Mouse (Mus musculus): ENCODE results near the gene Stx6. TPM values are rescaled to one million over a fixed set of nuclear protein-coding genes. Genes with fewer than 3 reads are reported as not detected.

The Stx6 gene
- polyA plus RNA-seq, 1 experiment = 26.0 TPM

DNA sequence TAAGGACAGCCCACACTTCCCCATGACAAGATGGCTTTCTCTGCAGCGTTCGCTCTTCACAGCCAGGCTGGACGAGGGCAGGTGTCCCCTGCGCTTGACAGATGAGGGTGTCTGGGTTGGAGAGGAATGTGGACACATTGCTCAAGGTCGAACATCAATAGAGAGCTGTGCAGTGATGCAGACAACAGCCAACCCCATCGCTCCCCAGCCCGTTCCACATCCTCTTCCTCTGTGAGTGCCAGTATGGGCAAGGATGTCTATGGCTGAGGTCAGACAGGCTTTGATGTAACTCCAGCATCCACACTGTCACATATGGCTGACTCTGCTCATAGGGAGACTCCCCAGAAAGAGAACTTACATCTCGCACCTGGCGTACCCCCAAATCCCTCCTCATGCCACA lies 74.9 kb downstream of the Stx6 start:
- Histone ChIP-seq H3K4me3 (no peak overlapping the region), H3K4me2 (ENCODE audit: low read depth) (peak overlapping the region; percentile 50), H3ac (ENCODE audit: control insufficient read depth, insufficient read length) (no peak overlapping the region), H3K36me3 (ENCODE audit: control insufficient read depth, insufficient read depth) (no peaks in the 10 kb centered on the region), H3K79me2 (ENCODE audit: control insufficient read depth, insufficient read depth) (no peaks in the 10 kb centered on the region), H3K27me3 (ENCODE audit: control insufficient read depth, insufficient read depth, insufficient read length) (no peaks in the 10 kb centered on the region)
- no peak for TF ChIP-seq E2F4 (IDR thresholded peaks at IDR 0.05; ENCODE audit: insufficient read depth)
- peak; percentile 4 for TF ChIP-seq POLR2A (IDR thresholded peaks at IDR 0.05; ENCODE audit: insufficient read length, low read depth)
- TF ChIP-seq SRF (IDR thresholded peaks at IDR 0.05; ENCODE audit: control insufficient read depth, insufficient read length, low read depth) = peak; percentile 8
- peak in 1 of 3 experiments; percentile 1 for TF ChIP-seq MYOD1 (IDR thresholded peaks at IDR 0.05; ENCODE audit: control insufficient read depth in 1 of 3, insufficient read length in 2 of 3, low read depth in 2 of 3)

DNA sequence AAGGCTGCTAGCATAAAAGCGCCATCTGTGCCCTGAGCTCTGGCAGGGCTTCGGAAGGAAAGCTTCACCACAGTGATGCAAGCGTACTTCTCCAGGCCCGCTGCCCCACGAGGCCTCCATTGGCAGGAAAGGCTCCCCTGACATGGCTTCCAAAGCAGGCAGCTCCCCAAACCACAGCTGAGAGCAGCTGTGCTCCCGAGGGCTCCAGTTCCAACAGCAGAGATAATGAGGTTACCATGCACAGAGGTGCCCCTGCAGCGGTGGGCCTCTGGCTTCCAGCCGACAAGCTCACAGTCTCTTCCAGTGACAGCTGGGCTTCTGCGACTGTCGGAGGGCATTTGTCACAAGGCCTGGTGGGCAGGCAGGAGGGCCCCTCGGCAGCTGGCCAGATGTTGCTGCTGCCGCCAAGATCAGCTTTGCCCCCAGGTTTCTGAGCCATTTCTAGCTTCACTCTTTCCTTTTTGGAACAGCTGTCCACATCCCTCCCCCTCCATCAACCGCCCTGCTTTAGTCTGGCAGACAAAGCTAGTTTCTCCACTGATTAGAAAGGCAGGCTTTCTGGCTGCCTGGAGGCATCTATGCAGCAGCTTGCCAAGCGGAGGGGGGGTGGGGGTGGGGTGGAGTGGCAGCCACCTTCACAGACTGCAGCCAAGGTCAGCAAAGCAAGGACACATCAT lies 75.6 kb downstream of the Stx6 start:
- Histone ChIP-seq H3ac (ENCODE audit: control insufficient read depth, insufficient read length) (no peak overlapping the region), H3K79me2 (ENCODE audit: control insufficient read depth, insufficient read depth) (no peaks in the 10 kb centered on the region), H3K4me3 (no peak overlapping the region), H3K27me3 (ENCODE audit: control insufficient read depth, insufficient read depth, insufficient read length) (no peaks in the 10 kb centered on the region), H3K4me2 (ENCODE audit: low read depth) (peak overlapping the region; percentile 50), H3K36me3 (ENCODE audit: control insufficient read depth, insufficient read depth) (no peaks in the 10 kb centered on the region)
- peak; percentile 70 for TF ChIP-seq TCF3 (IDR thresholded peaks at IDR 0.05; ENCODE audit: insufficient read length, low read depth)
- no peak for TF ChIP-seq USF1 (IDR thresholded peaks at IDR 0.05; ENCODE audit: low read depth)
- no peak for TF ChIP-seq CEBPB (IDR thresholded peaks at IDR 0.05; ENCODE audit: insufficient read depth, poor library complexity, severe bottlenecking)
- no peak for TF ChIP-seq POLR2AphosphoS2 (IDR thresholded peaks at IDR 0.05; ENCODE audit: insufficient read length, low read depth)
- TF ChIP-seq E2F4 (IDR thresholded peaks at IDR 0.05; ENCODE audit: insufficient read depth) = no peak
- peak; percentile 80 to 93 (median 85) for TF ChIP-seq MYOG (IDR thresholded peaks at IDR 0.05; ENCODE audit: control insufficient read depth in 1 of 3, insufficient read depth in 1 of 3, insufficient read length in 2 of 3, low read depth in 2 of 3)
- TF ChIP-seq SRF (IDR thresholded peaks at IDR 0.05; ENCODE audit: control insufficient read depth, insufficient read length, low read depth) = no peak
- TF ChIP-seq REST (IDR thresholded peaks at IDR 0.05; ENCODE audit: insufficient read depth, insufficient read length) = no peak
- no peak for TF ChIP-seq TCF12 (IDR thresholded peaks at IDR 0.05; ENCODE audit: insufficient read depth, poor library complexity, severe bottlenecking)
- TF ChIP-seq POLR2A (IDR thresholded peaks at IDR 0.05; ENCODE audit: insufficient read length, low read depth) = no peak
- no peak for TF ChIP-seq MAX (IDR thresholded peaks at IDR 0.05; ENCODE audit: low read depth)
- TF ChIP-seq MYOD1 (IDR thresholded peaks at IDR 0.05; ENCODE audit: control insufficient read depth in 1 of 3, insufficient read length in 2 of 3, low read depth in 2 of 3) = peak; percentile 73 to 95 (median 93)

DNA sequence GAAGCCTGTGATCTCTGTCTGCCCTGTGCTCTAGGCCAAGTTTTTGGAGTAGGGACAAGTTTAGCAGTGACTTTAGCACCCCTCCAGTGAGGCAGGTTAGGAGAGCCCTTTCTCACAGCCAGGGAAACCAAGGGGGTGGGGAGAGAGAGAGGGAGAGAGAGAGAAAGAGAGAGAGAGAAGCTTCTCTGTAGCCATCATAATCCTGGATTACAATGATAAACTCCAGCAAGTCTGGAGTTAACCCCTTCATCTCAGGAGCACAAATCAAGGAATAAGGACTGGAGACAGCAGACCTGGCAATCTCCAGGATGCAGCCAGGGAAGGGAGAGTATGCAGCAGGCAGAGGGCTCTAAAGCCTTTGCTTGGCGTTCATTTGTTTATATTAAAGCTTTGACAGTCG lies 77.1 kb downstream of the Stx6 start:
- Histone ChIP-seq H3ac (ENCODE audit: control insufficient read depth, insufficient read length) (no peak overlapping the region), H3K4me3 (no peak overlapping the region), H3K79me2 (ENCODE audit: control insufficient read depth, insufficient read depth) (no peaks in the 10 kb centered on the region), H3K36me3 (ENCODE audit: control insufficient read depth, insufficient read depth) (no peaks in the 10 kb centered on the region), H3K27me3 (ENCODE audit: control insufficient read depth, insufficient read depth, insufficient read length) (no peaks in the 10 kb centered on the region), H3K4me2 (ENCODE audit: low read depth) (no peak overlapping the region)
- TF ChIP-seq E2F4 (IDR thresholded peaks at IDR 0.05; ENCODE audit: insufficient read depth) (no peak), MAX (IDR thresholded peaks at IDR 0.05; ENCODE audit: low read depth) (no peak), MYOG (IDR thresholded peaks at IDR 0.05; ENCODE audit: control insufficient read depth in 1 of 3, insufficient read depth in 1 of 3, insufficient read length in 2 of 3, low read depth in 2 of 3) (no peak), REST (IDR thresholded peaks at IDR 0.05; ENCODE audit: insufficient read depth, insufficient read length) (no peak), CEBPB (IDR thresholded peaks at IDR 0.05; ENCODE audit: insufficient read depth, poor library complexity, severe bottlenecking) (no peak), POLR2A (IDR thresholded peaks at IDR 0.05; ENCODE audit: insufficient read length, low read depth) (no peak), POLR2AphosphoS2 (IDR thresholded peaks at IDR 0.05; ENCODE audit: insufficient read length, low read depth) (no peak), TCF3 (IDR thresholded peaks at IDR 0.05; ENCODE audit: insufficient read length, low read depth) (no peak), MYOD1 (IDR thresholded peaks at IDR 0.05; ENCODE audit: control insufficient read depth in 1 of 3, insufficient read length in 2 of 3, low read depth in 2 of 3) (no peak), USF1 (IDR thresholded peaks at IDR 0.05; ENCODE audit: low read depth) (no peak), TCF12 (IDR thresholded peaks at IDR 0.05; ENCODE audit: insufficient read depth, poor library complexity, severe bottlenecking) (no peak), SRF (IDR thresholded peaks at IDR 0.05; ENCODE audit: control insufficient read depth, insufficient read length, low read depth) (no peak)

DNA sequence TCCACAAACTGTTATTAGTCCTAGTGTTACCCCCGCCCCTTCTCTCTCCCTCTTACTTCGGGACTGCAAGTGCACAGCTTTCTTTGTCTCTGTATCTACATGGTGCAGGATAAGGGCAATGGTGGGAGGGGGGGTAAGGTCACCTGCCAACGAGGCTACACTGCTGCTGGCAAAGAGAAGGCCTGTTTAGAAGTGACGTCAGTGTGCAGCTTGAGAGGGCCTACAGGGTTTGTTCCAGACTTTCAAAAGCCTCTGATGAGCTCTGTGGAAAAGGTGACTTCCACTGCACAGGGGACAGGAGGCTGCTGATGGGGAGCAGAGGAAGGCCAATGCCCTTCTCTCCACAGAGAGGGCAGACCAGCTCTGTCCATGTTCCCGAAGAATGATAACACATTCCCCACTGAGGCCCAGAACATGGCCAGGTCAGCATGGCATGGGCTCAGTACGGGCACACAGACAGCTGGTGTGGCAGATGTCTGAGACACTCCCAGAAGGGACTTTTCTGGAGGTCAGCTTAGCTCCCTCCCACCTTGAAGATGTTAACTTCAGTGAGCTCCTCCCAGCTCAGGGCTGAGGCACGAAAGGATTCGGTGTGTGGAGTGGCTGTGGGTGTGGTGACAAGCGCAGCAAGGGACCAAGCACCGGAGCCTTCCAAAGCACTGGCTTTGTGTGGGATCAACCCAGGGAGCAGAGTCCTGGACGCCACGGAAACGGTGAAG lies 78.0 kb downstream of the Stx6 start:
- H3K79me2 ChIP-seq (ENCODE audit: control insufficient read depth, insufficient read depth) = no peaks in the 10 kb centered on the region
- peak overlapping the region; percentile 27 for H3K4me2 ChIP-seq (ENCODE audit: low read depth)
- H3ac ChIP-seq (ENCODE audit: control insufficient read depth, insufficient read length) = no peak overlapping the region
- H3K4me3 ChIP-seq = no peak overlapping the region
- H3K27me3 ChIP-seq (ENCODE audit: control insufficient read depth, insufficient read depth, insufficient read length) = no peaks in the 10 kb centered on the region
- no peaks in the 10 kb centered on the region for H3K36me3 ChIP-seq (ENCODE audit: control insufficient read depth, insufficient read depth)
- TF ChIP-seq TCF3 (IDR thresholded peaks at IDR 0.05; ENCODE audit: insufficient read length, low read depth) (peak; percentile 48), MYOG (IDR thresholded peaks at IDR 0.05; ENCODE audit: control insufficient read depth in 1 of 3, insufficient read depth in 1 of 3, insufficient read length in 2 of 3, low read depth in 2 of 3) (peak; percentile 22 to 89 (median 61)), MAX (IDR thresholded peaks at IDR 0.05; ENCODE audit: low read depth) (no peak), POLR2AphosphoS2 (IDR thresholded peaks at IDR 0.05; ENCODE audit: insufficient read length, low read depth) (no peak), E2F4 (IDR thresholded peaks at IDR 0.05; ENCODE audit: insufficient read depth) (no peak), USF1 (IDR thresholded peaks at IDR 0.05; ENCODE audit: low read depth) (no peak), TCF12 (IDR thresholded peaks at IDR 0.05; ENCODE audit: insufficient read depth, poor library complexity, severe bottlenecking) (peak; percentile 13), SRF (IDR thresholded peaks at IDR 0.05; ENCODE audit: control insufficient read depth, insufficient read length, low read depth) (no peak), REST (IDR thresholded peaks at IDR 0.05; ENCODE audit: insufficient read depth, insufficient read length) (no peak), MYOD1 (IDR thresholded peaks at IDR 0.05; ENCODE audit: control insufficient read depth in 1 of 3, insufficient read length in 2 of 3, low read depth in 2 of 3) (peak in 2 of 3 experiments; percentile 56 to 85), CEBPB (IDR thresholded peaks at IDR 0.05; ENCODE audit: insufficient read depth, poor library complexity, severe bottlenecking) (no peak)
